Mouse (Mus musculus): ENCODE measurements around the gene Peli1.
A peak's percentile ranks its signal among the peaks of the same experiment; 100 is the strongest.
"Not testable (repeated sequence)": the region's sequence is repeated elsewhere in the genome, so short reads cannot be mapped to it uniquely, and the experiment has no call there.

The Peli1 gene

GRCm38 (mm10) chr11:21150316-21150715 is 59.2 kb downstream of the Peli1 start:
- no peak for DNase-seq (ENCODE audit: low read depth, low spot score)

GRCm38 (mm10) chr11:21151672-21152071 is 60.6 kb downstream of the Peli1 start:
- no peak for DNase-seq (ENCODE audit: low read depth, low spot score)

- DNase-seq (ENCODE audit: low read depth, low spot score), result no peak
Observed at GRCm38 (mm10) chr11:21153111-21153510, 62.0 kb downstream of the Peli1 start.

- DNase-seq (ENCODE audit: low read depth, low spot score), result no peak
Observed at GRCm38 (mm10) chr11:21157595-21157994, 66.5 kb downstream of the Peli1 start.

GRCm38 (mm10) chr11:21162093-21162492 is 71.0 kb downstream of the Peli1 start:
- DNase-seq (ENCODE audit: low read depth, low spot score), result no peak

GRCm38 (mm10) chr11:21163143-21163542 is 72.1 kb downstream of the Peli1 start:
- DNase-seq (ENCODE audit: low read depth, low spot score), result no peak

- DNase-seq (ENCODE audit: low read depth, low spot score), result peak; percentile 32
Observed at GRCm38 (mm10) chr11:21163673-21164072, 72.6 kb downstream of the Peli1 start.

GRCm38 (mm10) chr11:21164312-21164993 is 73.4 kb downstream of the Peli1 start:
- DNase-seq (ENCODE audit: low read depth, low spot score), result no peak

- DNase-seq (ENCODE audit: low read depth, low spot score), result no peak
Observed at GRCm38 (mm10) chr11:21164994-21165560, 74.0 kb downstream of the Peli1 start.

GRCm38 (mm10) chr11:21166495-21167096 is 75.5 kb downstream of the Peli1 start:
- DNase-seq (ENCODE audit: low read depth, low spot score), result no peak

- DNase-seq (ENCODE audit: low read depth, low spot score), result no peak
Observed at GRCm38 (mm10) chr11:21168828-21169607, 77.9 kb downstream of the Peli1 start.

- not testable (repeated sequence) for DNase-seq (ENCODE audit: low read depth, low spot score)
Observed at GRCm38 (mm10) chr11:21169608-21169860, 78.4 kb downstream of the Peli1 start.

- DNase-seq (ENCODE audit: low read depth, low spot score), result no peak
Observed at GRCm38 (mm10) chr11:21172281-21172680, 81.2 kb downstream of the Peli1 start.

- DNase-seq (ENCODE audit: low read depth, low spot score), result no peak
Observed at GRCm38 (mm10) chr11:21173926-21174325, 82.8 kb downstream of the Peli1 start.

- no peak for DNase-seq (ENCODE audit: low read depth, low spot score)
Observed at GRCm38 (mm10) chr11:21174396-21174795, 83.3 kb downstream of the Peli1 start.

GRCm38 (mm10) chr11:21175063-21175462 is 84.0 kb downstream of the Peli1 start:
- DNase-seq (ENCODE audit: low read depth, low spot score), result no peak

GRCm38 (mm10) chr11:21176491-21176890 is 85.4 kb downstream of the Peli1 start:
- DNase-seq (ENCODE audit: low read depth, low spot score), result no peak

- DNase-seq (ENCODE audit: low read depth, low spot score), result no peak
Observed at GRCm38 (mm10) chr11:21178343-21178742, 87.3 kb downstream of the Peli1 start.

GRCm38 (mm10) chr11:21178998-21179645 is 88.0 kb downstream of the Peli1 start:
- DNase-seq (ENCODE audit: low read depth, low spot score), result no peak

- not testable (repeated sequence) for DNase-seq (ENCODE audit: low read depth, low spot score)
Observed at GRCm38 (mm10) chr11:21179873-21180272, 88.8 kb downstream of the Peli1 start.

GRCm38 (mm10) chr11:21180650-21181049 is 89.6 kb downstream of the Peli1 start:
- no peak for DNase-seq (ENCODE audit: low read depth, low spot score)

- no peak for DNase-seq (ENCODE audit: low read depth, low spot score)
Observed at GRCm38 (mm10) chr11:21181616-21182015, 90.5 kb downstream of the Peli1 start.
